Mouse (Mus musculus) limb, embryonic 10.5 days (tissue): ENCODE results near the gene Gm11937. TPM values are rescaled to one million over a fixed set of nuclear protein-coding genes. Genes with fewer than 3 reads are reported as not detected.
"Not testable (repeated sequence)": the region's sequence is repeated elsewhere in the genome, so short reads cannot be mapped to it uniquely, and the experiment has no call there.

Experiments
- DNase-seq: peaks from one replicate; pipeline ENCODE4 v3.0.0-alpha.2; 2017; ENCODE audit warnings: low spot score
- H3K27ac ChIP-seq: fragments of 300-500 bp; sonication (generic); 2 replicates; pipeline ENCODE4 v1.5.1; 2016; ENCODE audit warnings: mild to moderate bottlenecking
- H3K27me3 ChIP-seq: fragments of 300-500 bp; sonication (generic); 2 replicates; pipeline ENCODE4 v1.6.1; 2016; ENCODE audit warnings: low read depth, mild to moderate bottlenecking; ENCODE audit not compliant: poor library complexity, severe bottlenecking
- H3K36me3 ChIP-seq: fragments of 300-500 bp; sonication (generic); 2 replicates; pipeline ENCODE4 v1.6.1; 2016; ENCODE audit warnings: mild to moderate bottlenecking, moderate library complexity
- H3K4me1 ChIP-seq: fragments of 300-500 bp; sonication (generic); 2 replicates; pipeline ENCODE4 v1.6.1; 2016
- H3K4me3 ChIP-seq: fragments of 300-500 bp; sonication (generic); 2 replicates; pipeline ENCODE4 v1.5.1; 2016; ENCODE audit warnings: mild to moderate bottlenecking, moderate library complexity
- H3K9me3 ChIP-seq: fragments of 300-500 bp; sonication (generic); replicated peaks from 2 replicates; pipeline ENCODE4 v1.6.1; 2016; ENCODE audit warnings: mild to moderate bottlenecking
- WGBS: fragments of 180-500 bp; shearing (Covaris S2); methylation state at CpG from one replicate; pipeline ENCODE4 v1.1.7; 2016; 5-methylcytosine and 5-hydroxymethylcytosine counted together
- polyA plus RNA-seq: library from polyadenylated mRNA; unstranded; fragments of >200 nt; fragmentation: Nextera tagmentation; extraction: Ambion mirVana; gene quantifications from 2 replicates; pipeline ENCODE4 v1.2.1, GENCODE M21; 2016

The Gm11937 gene
- polyA plus RNA-seq = not detected in 2 replicates

- H3K4me1 ChIP-seq = not testable (repeated sequence)
Observed at GRCm38 (mm10) chr11:99610089-99610488, at the start of gene Gm11937. TSS of gene Gm11937 (minus strand) at chr11:99610189.

GRCm38 (mm10) chr11:99659256-99659655, 49.3 kb upstream of the Gm11937 start:
- H3K27ac ChIP-seq = no peak overlapping the region
- H3K27me3 ChIP-seq = no peaks in the 10 kb centered on the region
- no peak for DNase-seq
- WGBS = 91% methylated on average over 4 of the region's 4 CpGs
- no peak overlapping the region for H3K4me3 ChIP-seq
- no peaks in the 10 kb centered on the region for H3K9me3 ChIP-seq
- H3K36me3 ChIP-seq = no peaks in the 10 kb centered on the region
- no peaks in the 10 kb centered on the region for H3K4me1 ChIP-seq

More at GRCm38 (mm10) chr11:99610089-99610488, at the start of gene Gm11937:
- not testable (repeated sequence) for H3K36me3 ChIP-seq, H3K4me3 ChIP-seq, H3K27ac ChIP-seq, DNase-seq, H3K27me3 ChIP-seq, H3K9me3 ChIP-seq
- WGBS = 72% methylated on average over 1 of the region's 2 CpGs

GRCm38 (mm10) chr11:99658467-99659010, 48.5 kb upstream of the Gm11937 start, which contains the start of gene Gm11563:
TSS of gene Gm11563 (minus strand) at chr11:99658960.
- H3K27ac ChIP-seq, H3K36me3 ChIP-seq, H3K9me3 ChIP-seq, DNase-seq, H3K27me3 ChIP-seq, H3K4me3 ChIP-seq, H3K4me1 ChIP-seq: not testable (repeated sequence)
- WGBS = 62% methylated on average over 10 of the region's 10 CpGs

- Histone ChIP-seq H3K4me3 (no peak overlapping the region), H3K27me3 (no peaks in the 10 kb centered on the region), H3K4me1 (no peaks in the 10 kb centered on the region), H3K27ac (no peak overlapping the region), H3K36me3 (no peaks in the 10 kb centered on the region), H3K9me3 (no peaks in the 10 kb centered on the region)
- WGBS = 54% methylated on average over 5 of the region's 5 CpGs
- no peak for DNase-seq
Observed at GRCm38 (mm10) chr11:99657051-99657450, 47.1 kb upstream of the Gm11937 start.

GRCm38 (mm10) chr11:99650136-99650535, 40.1 kb upstream of the Gm11937 start, which contains the start of gene Gm11555:
TSS of gene Gm11555 (minus strand) at chr11:99650236.
- Histone ChIP-seq H3K27ac (no peak within 1 kb of the TSS), H3K27me3 (no peaks in the 10 kb centered on the region), H3K36me3 (no peaks in the 10 kb centered on the region), H3K4me1 (no peaks in the 10 kb centered on the region), H3K9me3 (no peaks in the 10 kb centered on the region), H3K4me3 (no peak within 1 kb of the TSS)
- DNase-seq = no peak
- 83% methylated on average over 2 of the region's 2 CpGs for WGBS

- H3K4me3 ChIP-seq = no peak overlapping the region
- no peak for DNase-seq
- no peaks in the 10 kb centered on the region for H3K27me3 ChIP-seq
- H3K36me3 ChIP-seq = no peaks in the 10 kb centered on the region
- 89% methylated on average over 15 of the region's 15 CpGs for WGBS
- no peaks in the 10 kb centered on the region for H3K4me1 ChIP-seq
- no peak overlapping the region for H3K27ac ChIP-seq
- H3K9me3 ChIP-seq = no peaks in the 10 kb centered on the region
Observed at GRCm38 (mm10) chr11:99646444-99646843, 36.5 kb upstream of the Gm11937 start.

GRCm38 (mm10) chr11:99644351-99644750, 34.4 kb upstream of the Gm11937 start:
- peaks cover 4% of the 10 kb centered on the region; the same call in 1 of the 2 replicates for H3K4me1 ChIP-seq
- WGBS = 75% methylated on average over 3 of the region's 3 CpGs
- no peak overlapping the region for H3K27ac ChIP-seq
- H3K9me3 ChIP-seq = no peaks in the 10 kb centered on the region
- no peak for DNase-seq
- no peak overlapping the region for H3K4me3 ChIP-seq
- no peaks in the 10 kb centered on the region for H3K27me3 ChIP-seq
- H3K36me3 ChIP-seq = no peaks in the 10 kb centered on the region

- H3K9me3 ChIP-seq, DNase-seq, H3K36me3 ChIP-seq, H3K27me3 ChIP-seq, H3K4me3 ChIP-seq, H3K27ac ChIP-seq, H3K4me1 ChIP-seq: not testable (repeated sequence)
- WGBS = 79% methylated on average over 9 of the region's 9 CpGs
Observed at GRCm38 (mm10) chr11:99643635-99644139, 33.7 kb upstream of the Gm11937 start, which contains the start of gene Krtap4-7. TSS of gene Krtap4-7 (minus strand) at chr11:99644089.

- DNase-seq = no peak
- Histone ChIP-seq H3K27me3 (no peaks in the 10 kb centered on the region), H3K36me3 (no peaks in the 10 kb centered on the region), H3K4me1 (peaks cover 4% of the 10 kb centered on the region; the same call in 1 of the 2 replicates), H3K4me3 (no peak overlapping the region), H3K27ac (no peak overlapping the region), H3K9me3 (no peaks in the 10 kb centered on the region)
- 50% methylated on average over 1 of the region's 1 CpGs for WGBS
Observed at GRCm38 (mm10) chr11:99640926-99641325, 30.9 kb upstream of the Gm11937 start.

GRCm38 (mm10) chr11:99637086-99637485, 27.1 kb upstream of the Gm11937 start:
- no peak overlapping the region for H3K4me3 ChIP-seq
- no peaks in the 10 kb centered on the region for H3K36me3 ChIP-seq
- no peak overlapping the region for H3K27ac ChIP-seq
- H3K4me1 ChIP-seq = peaks cover 6% of the 10 kb centered on the region
- H3K27me3 ChIP-seq = no peaks in the 10 kb centered on the region
- WGBS = 81% methylated on average over 1 of the region's 1 CpGs
- DNase-seq = no peak
- no peaks in the 10 kb centered on the region for H3K9me3 ChIP-seq

- WGBS = 46% methylated on average over 8 of the region's 8 CpGs
- no peak for DNase-seq
- peaks cover 2% of the 10 kb centered on the region; the same call in 1 of the 2 replicates for H3K4me1 ChIP-seq
- H3K36me3 ChIP-seq = no peaks in the 10 kb centered on the region
- H3K27ac ChIP-seq = no peak within 1 kb of the TSS
- no peak within 1 kb of the TSS for H3K4me3 ChIP-seq
- no peaks in the 10 kb centered on the region for H3K9me3 ChIP-seq
- no peaks in the 10 kb centered on the region for H3K27me3 ChIP-seq
Observed at GRCm38 (mm10) chr11:99634653-99635134, 24.7 kb upstream of the Gm11937 start, which contains the start of gene Krtap4-2. TSS of gene Krtap4-2 (minus strand) at chr11:99635084.

- Histone ChIP-seq H3K27ac (no peak overlapping the region), H3K27me3 (no peaks in the 10 kb centered on the region), H3K36me3 (no peaks in the 10 kb centered on the region), H3K4me3 (no peak overlapping the region), H3K9me3 (no peaks in the 10 kb centered on the region), H3K4me1 (peaks cover 2% of the 10 kb centered on the region; the same call in 1 of the 2 replicates)
- DNase-seq = no peak
- 75% methylated on average over 2 of the region's 2 CpGs for WGBS
Observed at GRCm38 (mm10) chr11:99633293-99633692, 23.3 kb upstream of the Gm11937 start.

GRCm38 (mm10) chr11:99630890-99631289, 20.9 kb upstream of the Gm11937 start:
- DNase-seq = no peak
- 85% methylated on average over 3 of the region's 3 CpGs for WGBS
- Histone ChIP-seq H3K4me1 (peaks cover 2% of the 10 kb centered on the region; the same call in 1 of the 2 replicates), H3K27ac (no peak overlapping the region), H3K9me3 (no peaks in the 10 kb centered on the region), H3K36me3 (no peaks in the 10 kb centered on the region), H3K27me3 (no peaks in the 10 kb centered on the region), H3K4me3 (no peak overlapping the region)
